Mouse (Mus musculus): ENCODE results near the gene Gm3371. TPM values are rescaled to one million over a fixed set of nuclear protein-coding genes. Genes with fewer than 3 reads are reported as not detected.

Gene Gm3371
- not detected in 2 replicates for total RNA-seq (2023)

GRCm38 (mm10) chr14:44410588-44410987, at the start of gene Gm3371:
TSS of gene Gm3371 (minus strand) at chr14:44410688.

DNA sequence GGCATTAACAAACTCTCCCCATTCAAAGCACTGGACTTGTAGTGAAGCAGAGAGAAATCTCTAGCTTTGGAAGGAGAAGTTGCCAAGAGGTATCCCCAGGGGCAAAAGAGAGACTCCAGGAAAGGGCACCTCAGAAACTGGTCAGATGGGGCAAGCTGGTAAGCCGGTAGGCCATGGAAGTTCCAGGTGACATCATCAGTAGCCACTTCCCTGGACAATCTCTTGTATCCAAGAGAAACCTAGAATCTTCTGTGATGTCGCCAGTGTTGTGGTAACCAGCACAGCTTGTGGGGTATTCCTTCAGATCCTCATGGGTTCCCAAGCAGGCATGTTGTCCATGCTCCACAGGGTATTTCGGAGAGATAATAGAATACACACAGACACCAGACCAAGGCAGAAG, 22.8 kb upstream of the Gm3371 start, which contains the start of gene Gm8232:
TSS of gene Gm8232 (plus strand) at position 301 of the 400 bp plus-strand sequence.

GRCm38 (mm10) chr14:44365057-44365456, 45.4 kb downstream of the Gm3371 start, which contains the start of gene Gm8229:
TSS of gene Gm8229 (plus strand) at chr14:44365357.

Other genes with a start within 250 kb of the Gm3371 start
- not detected in 2 replicates for gene Gm8212, start 213.0 kb downstream of the Gm3371 start, total RNA-seq (2023)
- not detected in 2 replicates for gene 4930503E14Rik, start 197.4 kb downstream of the Gm3371 start, total RNA-seq (2023)
- not detected in 2 replicates for gene Gm8220, start 125.1 kb downstream of the Gm3371 start, total RNA-seq (2023)
- not detected in 2 replicates for gene Gm5930, start 72.1 kb downstream of the Gm3371 start, total RNA-seq (2023)
- not detected in 2 replicates for gene Gm8229, start 45.3 kb downstream of the Gm3371 start, total RNA-seq (2023)
- not detected in 2 replicates for gene Gm8232, start 22.9 kb upstream of the Gm3371 start, total RNA-seq (2023)
- gene BC061237, start 81.8 kb upstream of the Gm3371 start, total RNA-seq (2023): not detected in 2 replicates
- gene Gm17093, start 107.6 kb upstream of the Gm3371 start, total RNA-seq (2023): not detected in 2 replicates
- gene Gm8247, start 172.5 kb upstream of the Gm3371 start, total RNA-seq (2023): not detected in 2 replicates
- not detected in 2 replicates for gene Gm5624, start 217.2 kb upstream of the Gm3371 start, total RNA-seq (2023)

Measured in neutrophil, adult 65 days (primary cell).